Mouse (Mus musculus) G1E (cell line): ENCODE data around the gene Apoc2. TPM values are rescaled to one million over a fixed set of nuclear protein-coding genes. Genes with fewer than 3 reads are reported as not detected.

Source experiments
- ATAC-seq: 2 replicates; pipeline ENCODE4 v1.8.0; 2016; ENCODE audit warnings: mild to moderate bottlenecking; ENCODE audit not compliant: insufficient number of reproducible peaks, poor library complexity, low FRiP score, severe bottlenecking; ENCODE audit errors: extremely low read depth
- DNase-seq: peaks from one replicate; pipeline ENCODE4 v3.0.0; 2012; ENCODE audit warnings: low spot score
- H3K27me3 ChIP-seq: 2 replicates; pipeline ENCODE4 v1.6.1; 2012; ENCODE audit warnings: mild to moderate bottlenecking, low read length, inconsistent platforms; ENCODE audit not compliant: insufficient read depth
- H3K36me3 ChIP-seq: replicated peaks from 2 replicates; pipeline ENCODE3; 2012; ENCODE audit warnings: mild to moderate bottlenecking, inconsistent platforms
- H3K4me1 ChIP-seq: 2 replicates; pipeline ENCODE4 v1.6.1; 2012; ENCODE audit warnings: low read depth, low read length, inconsistent platforms, mixed read lengths; ENCODE audit not compliant: insufficient read depth
- H3K4me3 ChIP-seq: 2 replicates; pipeline ENCODE4 v1.5.1; 2012; ENCODE audit warnings: low read depth, mild to moderate bottlenecking, inconsistent platforms, low read length, moderate library complexity, mixed read lengths
- H3K9me3 ChIP-seq: replicated peaks from 2 replicates; pipeline ENCODE4 v1.6.1; 2012; ENCODE audit warnings: inconsistent platforms
- CTCF ChIP-seq: IDR thresholded peaks from 2 replicates; pipeline ENCODE4 v1.5.1; 2012; ENCODE audit warnings: low read depth, low read length, inconsistent platforms, mixed read lengths
- GATA1 ChIP-seq: IDR thresholded peaks from 2 replicates; pipeline ENCODE4 v1.6.1; 2012; ENCODE audit warnings: borderline replicate concordance, low read length, inconsistent platforms, mixed read lengths
- GATA2 ChIP-seq: IDR thresholded peaks from 2 replicates; pipeline ENCODE4 v1.6.1; 2012; ENCODE audit warnings: low read depth, low read length, inconsistent platforms, borderline replicate concordance
- POLR2AphosphoS5 ChIP-seq: IDR thresholded peaks from 2 replicates; pipeline ENCODE4 v1.6.1; 2012; ENCODE audit warnings: low read depth, low read length, inconsistent platforms; ENCODE audit not compliant: insufficient replicate concordance
- TAL1 ChIP-seq: conservative IDR thresholded peaks from 2 replicates; pipeline ENCODE4 v1.6.1; 2012; ENCODE audit warnings: low read depth, low read length, inconsistent platforms, mixed read lengths
- polyA plus RNA-seq: library from polyadenylated mRNA; stranded (reverse); fragments of >175 nt; gene quantifications from 2 replicates; pipeline ENCODE4 v1.2.3, GENCODE M21; 2012
- total RNA-seq, 2 experiments: library from RNA; stranded (forward) in 1 of 2; stranded (reverse) in 1 of 2; fragments of 200-1000 nt in 1 of 2; fragments of >200 nt in 1 of 2; fragmentation: Nextera tagmentation in 1 of 2; gene quantifications; 2 replicates each; pipeline ENCODE4 v1.2.3; 2014 to 2017

The Apoc2 gene
- total and polyA plus RNA-seq, 3 experiments, result not detected

GRCm38 (mm10) chr7:19717346-19717745 is 39.6 kb upstream of the Apoc2 start:
- peaks cover 49% of the 10 kb centered on the region for H3K36me3 ChIP-seq
- peaks cover 41% of the 10 kb centered on the region for H3K4me1 ChIP-seq
- no peak for ATAC-seq
- H3K4me3 ChIP-seq, result no peak overlapping the region
- DNase-seq, result no peak
- H3K27me3 ChIP-seq, result no peaks in the 10 kb centered on the region
- TF ChIP-seq GATA1 (no peak), POLR2AphosphoS5 (no peak), CTCF (no peak), TAL1 (no peak), GATA2 (no peak)
- H3K9me3 ChIP-seq, result no peaks in the 10 kb centered on the region

GRCm38 (mm10) chr7:19716822-19717221 is 39.1 kb upstream of the Apoc2 start:
- DNase-seq (no peak), ATAC-seq (no peak)
- no peaks in the 10 kb centered on the region for H3K27me3 ChIP-seq
- peaks cover 46% of the 10 kb centered on the region for H3K4me1 ChIP-seq
- peaks cover 52% of the 10 kb centered on the region for H3K36me3 ChIP-seq
- TF ChIP-seq TAL1 (no peak), GATA1 (no peak), CTCF (no peak), POLR2AphosphoS5 (no peak), GATA2 (no peak)
- no peaks in the 10 kb centered on the region for H3K9me3 ChIP-seq
- H3K4me3 ChIP-seq, result peak overlapping the region; percentile 97; the same call in 1 of the 2 replicates

- TF ChIP-seq CTCF, result no peak
- TF ChIP-seq GATA1, result no peak
- TF ChIP-seq GATA2, result no peak
- no peak for TF ChIP-seq POLR2AphosphoS5
- TF ChIP-seq TAL1, result no peak
- no peak for DNase-seq
- H3K9me3 ChIP-seq, result no peaks in the 10 kb centered on the region
- H3K36me3 ChIP-seq, result peaks cover 55% of the 10 kb centered on the region
- H3K4me3 ChIP-seq, result peak overlapping the region; percentile 97
- no peak for ATAC-seq
- no peaks in the 10 kb centered on the region for H3K27me3 ChIP-seq
- peaks cover 52% of the 10 kb centered on the region for H3K4me1 ChIP-seq
Measured at GRCm38 (mm10) chr7:19716055-19716682, 38.4 kb upstream of the Apoc2 start.

- Histone ChIP-seq H3K4me1 (peaks cover 57% of the 10 kb centered on the region), H3K36me3 (peaks cover 60% of the 10 kb centered on the region), H3K4me3 (peak within 1 kb of the TSS; percentile 97), H3K9me3 (no peaks in the 10 kb centered on the region), H3K27me3 (no peaks in the 10 kb centered on the region)
- TF ChIP-seq POLR2AphosphoS5, result no peak
- no peak for TF ChIP-seq TAL1
- no peak for TF ChIP-seq GATA1
- TF ChIP-seq GATA2, result no peak
- no peak for TF ChIP-seq CTCF
- peak; percentile 97 for DNase-seq
- peak; percentile 91 for ATAC-seq
Measured at GRCm38 (mm10) chr7:19715239-19716054, 37.7 kb upstream of the Apoc2 start, which contains the start of gene Tomm40. TSS of gene Tomm40 (minus strand) at chr7:19715438.

- TF ChIP-seq CTCF, result no peak
- no peak for TF ChIP-seq GATA2
- TF ChIP-seq POLR2AphosphoS5, result no peak
- TF ChIP-seq TAL1, result no peak
- TF ChIP-seq GATA1, result no peak
- H3K4me3 ChIP-seq, result peak overlapping the region; percentile 97
- H3K36me3 ChIP-seq, result peaks cover 66% of the 10 kb centered on the region
- H3K9me3 ChIP-seq, result no peaks in the 10 kb centered on the region
- DNase-seq (no peak), ATAC-seq (no peak)
- peaks cover 60% of the 10 kb centered on the region for H3K4me1 ChIP-seq
- no peaks in the 10 kb centered on the region for H3K27me3 ChIP-seq
Measured at GRCm38 (mm10) chr7:19714836-19715235, 37.1 kb upstream of the Apoc2 start.

GRCm38 (mm10) chr7:19713598-19713997 is 35.9 kb upstream of the Apoc2 start:
- H3K9me3 ChIP-seq, result no peaks in the 10 kb centered on the region
- peaks cover 67% of the 10 kb centered on the region for H3K4me1 ChIP-seq
- TF ChIP-seq CTCF, result no peak
- no peak for TF ChIP-seq GATA2
- TF ChIP-seq TAL1, result no peak
- no peak for TF ChIP-seq GATA1
- no peak for TF ChIP-seq POLR2AphosphoS5
- peak overlapping the region; percentile 97; the same call in 1 of the 2 replicates for H3K4me3 ChIP-seq
- H3K27me3 ChIP-seq, result no peaks in the 10 kb centered on the region
- peaks cover 68% of the 10 kb centered on the region for H3K36me3 ChIP-seq
- no peak for ATAC-seq
- no peak for DNase-seq
